Mouse (Mus musculus) layer of hippocampus, adult 8-10 months (tissue): ENCODE results near the gene Nsg2. TPM values are rescaled to one million over a fixed set of nuclear protein-coding genes. Genes with fewer than 3 reads are reported as not detected.
"Not testable (repeated sequence)": the region's sequence is repeated elsewhere in the genome, so short reads cannot be mapped to it uniquely, and the experiment has no call there.

ENCODE experiments used
- DNase-seq, 2 experiments: peaks; one replicate each; pipeline ENCODE4 v3.0.0; 2022; ENCODE audit warnings: low spot score in 2 of 2
- total RNA-seq, 4 experiments: library from RNA; stranded (reverse); gene quantifications; 2 replicates each; pipeline ENCODE4 v1.2.4; 2022

The Nsg2 gene
- 100 to 1,000 TPM; 635 to 719 (median 677) TPM for total RNA-seq

- DNase-seq = peak; percentile 87 to 89
These were observed at the start of gene Nsg2 for GRCm38 (mm10) chr11:32000281-32000680. TSS of gene Nsg2 (plus strand) at chr11:32000463.

GRCm38 (mm10) chr11:31960071-31960470, 40.2 kb upstream of the Nsg2 start:
- no peak for DNase-seq

- no peak for DNase-seq
These were observed 36.3 kb upstream of the Nsg2 start for GRCm38 (mm10) chr11:31963993-31964392.

- no peak for DNase-seq
These were observed 34.8 kb upstream of the Nsg2 start, which contains the start of gene 4930524B15Rik for GRCm38 (mm10) chr11:31965256-31966134. TSS of gene 4930524B15Rik (plus strand) at chr11:31965592.

GRCm38 (mm10) chr11:31974132-31974531, 26.1 kb upstream of the Nsg2 start:
- no peak for DNase-seq

- DNase-seq = no peak
These were observed 25.4 kb upstream of the Nsg2 start for GRCm38 (mm10) chr11:31974826-31975225.

- DNase-seq = no peak
These were observed 24.6 kb upstream of the Nsg2 start for GRCm38 (mm10) chr11:31975678-31976077.

- no peak for DNase-seq
These were observed 24.1 kb upstream of the Nsg2 start for GRCm38 (mm10) chr11:31976137-31976536.

GRCm38 (mm10) chr11:31980089-31980488, 20.2 kb upstream of the Nsg2 start:
- not testable (repeated sequence) for DNase-seq

GRCm38 (mm10) chr11:31981830-31982229, 18.4 kb upstream of the Nsg2 start:
- no peak for DNase-seq

- not testable (repeated sequence) for DNase-seq
These were observed 17.9 kb upstream of the Nsg2 start for GRCm38 (mm10) chr11:31982247-31982943.

- DNase-seq = no peak
These were observed 17.0 kb upstream of the Nsg2 start for GRCm38 (mm10) chr11:31983249-31983648.

- no peak for DNase-seq
These were observed 15.5 kb upstream of the Nsg2 start for GRCm38 (mm10) chr11:31984786-31985185.

- no peak for DNase-seq
These were observed 7.7 kb upstream of the Nsg2 start for GRCm38 (mm10) chr11:31992535-31992934.

- no peak for DNase-seq
These were observed 547 bp upstream of the Nsg2 start for GRCm38 (mm10) chr11:31999716-32000115.

- DNase-seq = no peak
These were observed 1.1 kb downstream of the Nsg2 start for GRCm38 (mm10) chr11:32001181-32001910.

- DNase-seq = peak in 1 of 2 experiments; percentile 53
These were observed 2.4 kb downstream of the Nsg2 start for GRCm38 (mm10) chr11:32002670-32003072.

- not testable (repeated sequence) for DNase-seq
These were observed 7.8 kb downstream of the Nsg2 start for GRCm38 (mm10) chr11:32008049-32008448.

- DNase-seq = no peak
These were observed 8.6 kb downstream of the Nsg2 start for GRCm38 (mm10) chr11:32008852-32009251.

- peak in 1 of 2 experiments; percentile 63 for DNase-seq
These were observed 9.8 kb downstream of the Nsg2 start for GRCm38 (mm10) chr11:32009961-32010662.

GRCm38 (mm10) chr11:32010663-32010970, 10.4 kb downstream of the Nsg2 start:
- DNase-seq = no peak
